Mouse (Mus musculus) midbrain, embryonic 12.5 days (tissue): ENCODE measurements around the gene 4930432M17Rik. TPM values are rescaled to one million over a fixed set of nuclear protein-coding genes. Genes with fewer than 3 reads are reported as not detected.
A peak's percentile ranks its signal among the peaks of the same experiment; 100 is the strongest.

ENCODE experiments used
- ATAC-seq: fragments of 200-750 bp; cut with Nextera tagmentation; 2 replicates; pipeline ENCODE4 v1.8.0; 2017; ENCODE audit warnings: low read depth, moderate TSS enrichment, moderate library complexity; ENCODE audit not compliant: low FRiP score
- H3K27ac ChIP-seq: fragments of 300-500 bp; sonication (generic); replicated peaks from 2 replicates; pipeline ENCODE4 v1.5.1; 2016; ENCODE audit warnings: mild to moderate bottlenecking
- H3K27me3 ChIP-seq: fragments of 300-500 bp; sonication (generic); 2 replicates; pipeline ENCODE4 v1.6.1; 2016; ENCODE audit warnings: mild to moderate bottlenecking
- H3K36me3 ChIP-seq: fragments of 300-500 bp; sonication (generic); 2 replicates; pipeline ENCODE4 v1.6.1; 2016
- H3K4me1 ChIP-seq: fragments of 300-500 bp; sonication (generic); 2 replicates; pipeline ENCODE4 v1.6.1; 2016
- H3K4me2 ChIP-seq: fragments of 300-500 bp; sonication (generic); replicated peaks from 2 replicates; pipeline ENCODE4 v1.6.1; 2016; ENCODE audit warnings: mild to moderate bottlenecking, moderate library complexity
- H3K4me3 ChIP-seq: fragments of 300-500 bp; sonication (generic); 2 replicates; pipeline ENCODE4 v1.5.1; 2016; ENCODE audit warnings: mild to moderate bottlenecking
- H3K9ac ChIP-seq: fragments of 300-500 bp; sonication (generic); replicated peaks from 2 replicates; pipeline ENCODE4 v1.6.1; 2016; ENCODE audit warnings: mild to moderate bottlenecking, moderate library complexity
- H3K9me3 ChIP-seq: fragments of 300-500 bp; sonication (generic); 2 replicates; pipeline ENCODE4 v1.6.1; 2016; ENCODE audit warnings: mild to moderate bottlenecking
- WGBS: fragments of 180-500 bp; shearing (Covaris S2); methylation state at CpG from one replicate; pipeline ENCODE4 v1.1.7; 2016; 5-methylcytosine and 5-hydroxymethylcytosine counted together
- polyA plus RNA-seq: library from polyadenylated mRNA; unstranded; fragments of >200 nt; fragmentation: Nextera tagmentation; extraction: Ambion mirVana; gene quantifications from 2 replicates; pipeline ENCODE4 v1.2.1, GENCODE M21; 2016

The 4930432M17Rik gene
- polyA plus RNA-seq, 1 experiment from 2014 or later = not detected

DNA sequence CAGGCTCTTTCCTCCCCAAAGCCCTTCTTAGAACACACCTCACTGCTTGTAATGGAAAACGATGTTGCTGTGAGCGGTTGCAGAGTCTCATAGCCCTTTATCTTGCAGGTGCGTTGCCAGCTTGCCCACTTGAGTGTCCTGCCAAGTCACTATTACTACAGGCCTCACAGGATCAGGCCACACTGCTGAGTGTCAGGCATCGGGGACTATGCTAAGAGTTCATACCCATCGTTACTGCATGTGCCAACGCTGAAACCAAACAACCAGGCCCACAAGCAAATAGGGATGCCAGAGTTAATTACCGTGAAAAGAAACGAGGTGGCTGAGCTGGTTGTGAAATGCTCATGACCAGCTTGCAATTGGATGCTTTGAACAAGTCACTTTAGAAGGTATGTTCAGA lies 43.3 kb downstream of the 4930432M17Rik start:
- ATAC-seq = no peak
- 81% methylated on average over 8 of the region's 8 CpGs for WGBS
- H3K27ac ChIP-seq = no peak overlapping the region
- H3K9ac ChIP-seq = no peak overlapping the region
- H3K4me2 ChIP-seq = no peak overlapping the region
- H3K4me3 ChIP-seq = no peak overlapping the region
- 0 out of 2 replicates have a peak, but pooled peaks cover 3% of the 10 kb centered on the region for H3K4me1 ChIP-seq
- no peaks in the 10 kb centered on the region for H3K36me3 ChIP-seq
- H3K27me3 ChIP-seq = peaks cover 13% of the 10 kb centered on the region; the same call in 1 of the 2 replicates
- H3K9me3 ChIP-seq = no peaks in the 10 kb centered on the region

DNA sequence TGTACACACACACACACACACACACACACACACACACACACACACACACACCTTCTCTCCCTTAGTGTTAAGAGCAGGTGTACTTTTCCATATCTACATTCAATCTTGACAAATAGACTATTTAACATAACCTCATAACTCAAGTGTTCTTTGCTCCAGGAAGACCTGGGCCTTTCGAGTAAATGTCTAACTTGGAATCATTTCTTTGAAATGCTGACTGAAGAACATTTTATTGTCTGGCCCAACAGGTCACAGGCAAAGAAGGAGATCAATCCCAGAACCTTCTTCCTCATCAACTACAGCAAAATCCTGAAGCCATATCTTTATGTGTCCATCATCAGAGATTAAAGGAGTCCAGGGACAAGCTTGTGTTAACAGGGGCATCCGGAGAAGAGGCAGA lies 43.9 kb downstream of the 4930432M17Rik start:
- WGBS = 88% methylated on average over 2 of the region's 2 CpGs
- Histone ChIP-seq H3K9me3 (no peaks in the 10 kb centered on the region), H3K36me3 (no peaks in the 10 kb centered on the region), H3K27ac (no peak overlapping the region), H3K27me3 (peaks cover 16% of the 10 kb centered on the region; the same call in 1 of the 2 replicates), H3K4me3 (no peak overlapping the region), H3K4me1 (0 out of 2 replicates have a peak, but pooled peaks cover 3% of the 10 kb centered on the region), H3K4me2 (no peak overlapping the region), H3K9ac (no peak overlapping the region)
- no peak for ATAC-seq

GRCm38 (mm10) chr3:121715336-121715735 lies 44.8 kb downstream of the 4930432M17Rik start:
- no peak overlapping the region for H3K27ac ChIP-seq
- H3K9me3 ChIP-seq = no peaks in the 10 kb centered on the region
- H3K4me2 ChIP-seq = no peak overlapping the region
- H3K4me1 ChIP-seq = 0 out of 2 replicates have a peak, but pooled peaks cover 3% of the 10 kb centered on the region
- no peak for ATAC-seq
- no peak overlapping the region for H3K4me3 ChIP-seq
- H3K36me3 ChIP-seq = no peaks in the 10 kb centered on the region
- H3K9ac ChIP-seq = no peak overlapping the region
- H3K27me3 ChIP-seq = peaks cover 16% of the 10 kb centered on the region; the same call in 1 of the 2 replicates

DNA sequence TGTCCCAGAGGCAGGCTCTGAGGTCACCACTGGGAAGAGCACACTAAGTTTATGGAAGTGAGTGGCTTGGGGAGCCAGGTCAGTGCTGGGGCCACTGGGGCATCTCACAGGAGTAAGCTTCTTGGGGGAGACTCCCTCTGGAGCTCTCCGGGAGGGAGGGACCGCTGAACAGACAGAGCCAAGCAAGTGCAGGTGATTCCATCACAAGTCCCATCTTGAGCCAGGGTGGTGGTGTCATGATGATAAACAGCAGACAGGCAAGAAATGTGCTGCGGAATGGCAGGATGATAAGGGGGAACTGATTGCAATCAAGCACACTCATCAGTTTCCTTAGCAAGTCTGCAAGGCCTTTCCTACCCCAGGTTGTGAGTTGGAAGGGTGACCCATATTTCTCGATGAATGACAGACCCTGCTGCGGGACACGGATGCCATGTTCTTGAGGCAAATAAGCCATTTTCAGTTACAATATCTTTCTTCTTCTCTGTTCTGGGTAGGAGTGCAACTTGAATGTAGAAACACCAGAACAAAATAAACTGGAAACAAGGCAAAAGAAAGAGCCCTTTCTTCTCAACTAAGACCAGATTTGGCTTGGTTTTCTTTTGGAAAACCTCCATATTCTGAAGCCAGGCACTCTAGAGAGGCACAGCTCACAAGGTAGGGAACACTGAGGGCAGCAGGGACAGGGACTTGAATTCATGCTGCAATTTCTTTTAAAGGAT lies 45.3 kb downstream of the 4930432M17Rik start:
- WGBS = 93% methylated on average over 6 of the region's 6 CpGs
- H3K27ac ChIP-seq = no peak overlapping the region
- no peak overlapping the region for H3K4me3 ChIP-seq
- no peaks in the 10 kb centered on the region for H3K36me3 ChIP-seq
- no peak overlapping the region for H3K9ac ChIP-seq
- no peak for ATAC-seq
- 0 out of 2 replicates have a peak, but pooled peaks cover 3% of the 10 kb centered on the region for H3K4me1 ChIP-seq
- H3K27me3 ChIP-seq = peaks cover 16% of the 10 kb centered on the region; the same call in 1 of the 2 replicates
- H3K9me3 ChIP-seq = no peaks in the 10 kb centered on the region
- H3K4me2 ChIP-seq = no peak overlapping the region

DNA sequence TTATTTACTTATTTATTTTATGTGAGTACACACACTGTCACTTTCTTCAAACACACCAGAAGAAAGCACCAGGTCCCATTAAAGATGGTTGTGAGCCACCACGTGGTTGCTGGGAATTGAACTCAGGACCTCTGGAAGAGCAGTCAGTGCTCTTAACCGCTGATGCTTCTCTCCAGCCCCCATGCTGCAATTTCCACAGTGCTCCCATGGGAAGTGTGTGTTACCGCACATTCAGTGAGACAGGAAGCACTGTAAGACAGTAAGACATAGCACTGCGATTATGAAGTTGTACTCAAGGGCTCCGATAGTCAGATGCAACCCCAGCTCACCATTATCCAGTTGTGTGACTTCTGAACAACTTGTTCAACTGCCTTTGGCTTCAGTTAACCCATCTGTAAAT lies 45.9 kb downstream of the 4930432M17Rik start:
- Histone ChIP-seq H3K4me2 (no peak overlapping the region), H3K4me3 (no peak overlapping the region), H3K27me3 (peaks cover 20% of the 10 kb centered on the region), H3K9ac (no peak overlapping the region), H3K9me3 (no peaks in the 10 kb centered on the region), H3K36me3 (no peaks in the 10 kb centered on the region), H3K4me1 (peaks cover 7% of the 10 kb centered on the region), H3K27ac (no peak overlapping the region)
- 89% methylated on average over 5 of the region's 5 CpGs for WGBS
- no peak for ATAC-seq

DNA sequence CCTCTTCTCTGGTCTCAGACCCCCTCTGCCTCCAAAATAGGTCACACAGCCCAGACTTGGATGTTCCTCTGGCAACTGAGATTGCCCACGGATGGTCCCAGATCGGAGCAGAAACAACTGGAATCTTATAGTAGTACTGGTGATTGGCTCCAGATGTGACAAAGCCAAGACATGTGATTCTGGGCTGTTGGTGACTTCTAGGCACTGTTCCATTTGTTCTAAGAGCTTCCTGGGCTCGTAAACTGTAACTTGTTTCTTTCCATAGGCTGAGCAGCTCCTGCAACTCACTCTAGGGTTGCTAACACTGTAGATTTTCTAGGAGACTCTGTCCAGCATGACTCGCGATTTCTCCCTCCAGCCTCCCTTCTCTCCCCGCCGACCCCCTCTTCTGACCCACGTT lies 48.1 kb downstream of the 4930432M17Rik start:
- Histone ChIP-seq H3K4me1 (peaks cover 18% of the 10 kb centered on the region), H3K27ac (no peak overlapping the region), H3K4me2 (no peak overlapping the region), H3K9me3 (no peaks in the 10 kb centered on the region), H3K36me3 (no peaks in the 10 kb centered on the region), H3K9ac (no peak overlapping the region), H3K4me3 (no peak overlapping the region), H3K27me3 (peaks cover 35% of the 10 kb centered on the region)
- no peak for ATAC-seq
- WGBS = 78% methylated on average over 8 of the region's 8 CpGs

- H3K9me3 ChIP-seq = no peaks in the 10 kb centered on the region
- H3K4me3 ChIP-seq = no peak overlapping the region
- peaks cover 27% of the 10 kb centered on the region for H3K4me1 ChIP-seq
- peaks cover 46% of the 10 kb centered on the region for H3K27me3 ChIP-seq
- no peak overlapping the region for H3K27ac ChIP-seq
- H3K9ac ChIP-seq = no peak overlapping the region
- ATAC-seq = no peak
- H3K4me2 ChIP-seq = no peak overlapping the region
- H3K36me3 ChIP-seq = no peaks in the 10 kb centered on the region
- 76% methylated on average over 3 of the region's 3 CpGs for WGBS
Measured at GRCm38 (mm10) chr3:121719701-121720100, 49.1 kb downstream of the 4930432M17Rik start.

DNA sequence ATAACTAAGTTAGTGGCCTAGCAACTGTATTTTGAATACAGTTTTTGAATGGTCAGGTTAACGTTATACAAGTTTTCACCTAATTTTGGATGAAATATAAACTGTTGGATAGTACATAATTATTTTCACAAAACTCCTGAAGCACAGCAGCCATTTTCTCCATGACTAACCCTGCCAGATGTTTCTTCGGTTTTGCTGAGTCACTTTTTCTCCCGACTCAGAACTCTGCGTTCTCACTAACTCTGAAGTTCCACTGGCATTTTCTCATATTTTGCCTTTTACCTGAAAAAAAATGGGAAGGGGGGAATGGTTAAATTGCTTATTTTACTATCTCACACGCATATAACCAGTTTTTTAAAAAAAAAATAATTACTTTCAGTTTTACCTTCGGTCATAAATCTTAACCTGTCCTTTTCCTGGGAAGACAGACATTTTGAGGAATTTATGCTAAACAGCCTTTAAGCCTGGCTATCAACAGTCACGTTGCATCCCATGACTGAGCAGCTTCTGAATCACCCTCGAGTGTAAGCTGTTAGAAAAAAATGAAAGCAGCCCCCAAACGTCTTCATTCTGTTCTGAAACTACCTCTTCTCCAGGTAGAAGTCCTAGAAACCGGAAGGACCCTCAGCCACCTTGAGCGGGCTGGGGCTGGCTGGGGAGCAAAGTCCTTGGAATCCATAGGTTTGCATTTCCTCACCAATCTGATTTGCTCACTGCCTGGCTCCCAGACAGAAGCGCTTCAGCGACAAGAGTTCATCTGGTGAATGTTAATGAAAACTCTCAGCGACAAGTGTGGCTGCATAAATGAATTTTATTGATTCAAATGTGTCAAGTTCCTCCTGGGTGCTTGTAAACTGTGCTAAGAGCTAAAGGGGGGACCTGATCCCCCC lies 50.5 kb downstream of the 4930432M17Rik start:
- H3K36me3 ChIP-seq = no peaks in the 10 kb centered on the region
- peaks cover 57% of the 10 kb centered on the region for H3K27me3 ChIP-seq
- H3K9ac ChIP-seq = no peak overlapping the region
- no peak overlapping the region; the same call in 1 of the 2 replicates for H3K27ac ChIP-seq
- H3K4me1 ChIP-seq = peaks cover 28% of the 10 kb centered on the region
- no peaks in the 10 kb centered on the region for H3K9me3 ChIP-seq
- ATAC-seq = peak; percentile 35; the same call in 1 of the 2 replicates
- WGBS = 52% methylated on average over 14 of the region's 14 CpGs
- no peak overlapping the region for H3K4me3 ChIP-seq
- H3K4me2 ChIP-seq = peak overlapping the region; percentile 26

- Histone ChIP-seq H3K4me2 (peak overlapping the region; percentile 26), H3K4me1 (peaks cover 28% of the 10 kb centered on the region), H3K9ac (no peak overlapping the region), H3K36me3 (no peaks in the 10 kb centered on the region), H3K27me3 (peaks cover 60% of the 10 kb centered on the region), H3K4me3 (no peak overlapping the region), H3K9me3 (no peaks in the 10 kb centered on the region), H3K27ac (no peak overlapping the region)
- 59% methylated on average over 7 of the region's 7 CpGs for WGBS
- ATAC-seq = no peak
Measured at GRCm38 (mm10) chr3:121721691-121722070, 51.1 kb downstream of the 4930432M17Rik start.

DNA sequence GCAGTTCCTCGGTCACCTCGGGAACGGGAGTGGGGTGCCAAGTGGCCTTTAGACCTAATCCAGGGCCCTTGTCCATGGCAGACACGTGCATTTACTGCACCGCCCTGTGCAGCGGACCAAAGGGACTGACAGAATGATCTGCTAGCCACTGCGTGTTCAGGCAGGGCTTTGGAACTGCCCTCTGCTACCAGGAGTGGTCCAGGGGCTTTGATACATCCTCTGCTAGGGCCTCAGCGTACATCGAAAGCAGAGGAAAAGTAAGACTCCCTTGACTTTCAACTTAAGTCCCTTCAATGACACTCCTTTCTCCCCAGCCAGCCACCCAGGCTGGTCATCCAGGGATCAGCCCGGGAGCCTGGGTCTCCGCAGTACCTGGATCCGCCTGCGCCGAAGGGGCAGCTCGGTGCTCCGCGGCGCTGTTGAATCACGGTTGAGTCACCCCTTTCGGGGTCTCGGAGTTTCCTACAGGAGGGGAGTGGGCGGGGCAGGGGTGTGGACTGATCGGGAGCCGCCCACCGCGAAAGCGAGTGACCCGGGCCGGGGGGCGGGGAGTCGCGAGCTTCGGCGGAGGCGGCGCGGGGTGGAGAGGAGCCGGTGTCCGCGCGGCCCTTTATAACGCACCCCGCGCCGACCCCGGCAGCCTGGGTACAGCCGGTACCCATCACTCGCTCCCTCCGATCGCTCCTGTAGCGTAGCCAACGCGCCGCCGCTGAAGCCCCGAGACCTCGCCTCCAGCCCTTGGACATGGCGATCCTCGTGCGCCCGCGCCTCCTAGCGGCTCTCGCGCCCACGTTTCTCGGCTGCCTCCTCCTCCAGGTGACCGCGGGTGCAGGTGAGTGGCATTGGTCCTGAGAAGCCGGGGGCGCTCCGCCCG lies 52.6 kb downstream of the 4930432M17Rik start, which contains the start of gene F3:
F3 (plus strand) TSS at position 567 of the 874 bp plus-strand sequence.
- peak within 1 kb of the TSS; percentile 87 for H3K4me2 ChIP-seq
- H3K9ac ChIP-seq = peak within 1 kb of the TSS; percentile 58
- under 1% methylated on average over 71 of the region's 73 CpGs for WGBS
- no peak within 1 kb of the TSS for H3K27ac ChIP-seq
- no peaks in the 10 kb centered on the region for H3K9me3 ChIP-seq
- peak; percentile 88 for ATAC-seq
- peak within 1 kb of the TSS; percentile 65 for H3K4me3 ChIP-seq
- H3K36me3 ChIP-seq = no peaks in the 10 kb centered on the region
- peaks cover 62% of the 10 kb centered on the region for H3K27me3 ChIP-seq
- peaks cover 28% of the 10 kb centered on the region for H3K4me1 ChIP-seq

DNA sequence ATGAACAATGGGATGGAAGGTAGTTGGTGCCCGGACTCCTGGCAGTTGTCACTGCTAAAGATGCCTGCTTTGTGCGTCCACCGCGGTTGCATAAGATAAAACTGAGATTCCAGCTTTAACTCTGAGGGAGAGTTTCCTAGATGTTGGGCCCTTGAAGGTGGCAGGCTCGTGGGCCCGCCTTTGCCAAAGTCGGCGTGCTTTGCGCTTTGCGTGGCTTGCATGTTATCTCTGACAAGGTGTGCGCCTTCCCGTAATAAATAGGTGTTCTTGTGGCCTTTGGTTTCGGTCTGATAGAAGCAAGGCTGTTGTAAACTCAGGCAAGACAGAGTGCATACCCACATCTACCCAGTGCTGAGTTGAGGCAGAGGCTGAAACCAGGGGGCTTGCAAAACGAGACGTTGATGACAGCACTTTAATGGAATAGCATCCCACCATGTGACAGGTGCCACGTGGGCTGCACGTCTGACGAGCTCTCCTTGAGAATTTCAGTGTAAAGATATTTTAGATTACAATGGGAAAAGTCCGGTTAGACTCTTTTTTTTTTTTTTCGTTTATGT lies 53.5 kb downstream of the 4930432M17Rik start:
- Histone ChIP-seq H3K9ac (peak overlapping the region; percentile 58), H3K4me1 (peaks cover 28% of the 10 kb centered on the region), H3K4me2 (peak overlapping the region; percentile 87), H3K36me3 (no peaks in the 10 kb centered on the region), H3K27ac (no peak overlapping the region), H3K4me3 (peak overlapping the region; percentile 65), H3K9me3 (no peaks in the 10 kb centered on the region), H3K27me3 (peaks cover 54% of the 10 kb centered on the region)
- ATAC-seq = no peak
- 8% methylated on average over 20 of the region's 20 CpGs for WGBS
